Mouse (Mus musculus) thymus, adult 2 months (tissue): Measurements from ENCODE around the gene Psmb3.

Experiments used
- CTCF ChIP-seq: fragments of 200-500 bp; IDR thresholded peaks from 2 replicates; pipeline ENCODE4 v1.5.1; 2012; ENCODE audit warnings: mild to moderate bottlenecking, control low read depth, low read length, moderate library complexity, borderline replicate concordance; ENCODE audit not compliant: control insufficient read depth, poor library complexity, insufficient read depth; ENCODE audit errors: extremely low read depth
- POLR2A ChIP-seq: fragments of 200-500 bp; IDR thresholded peaks from 2 replicates; pipeline ENCODE4 v1.6.1; 2012; ENCODE audit warnings: mild to moderate bottlenecking, low read length, control low read depth, moderate library complexity; ENCODE audit not compliant: control insufficient read depth, poor library complexity, insufficient read depth; ENCODE audit errors: extremely low read depth

DNA sequence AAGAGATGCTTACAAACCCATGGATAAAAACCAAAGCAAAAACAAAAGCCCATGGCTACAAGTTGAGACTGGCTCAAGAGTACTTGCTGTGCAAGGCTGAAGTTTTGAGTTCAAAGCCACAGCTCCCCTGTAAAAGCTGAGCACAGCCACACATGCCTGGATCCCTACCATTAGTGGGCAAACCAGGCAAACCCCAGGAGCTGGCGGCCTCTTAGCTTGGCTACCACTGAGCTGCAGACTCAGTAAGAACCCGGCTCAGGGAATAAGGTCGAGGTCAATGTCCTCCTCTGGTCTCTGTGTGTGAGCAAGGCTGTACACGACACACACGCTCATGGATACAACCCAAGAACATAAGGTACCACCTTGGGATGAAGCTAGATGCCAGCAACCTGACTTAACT lies 45.3 kb downstream of the Psmb3 start:
- TF ChIP-seq POLR2A, result no peak
- no peak for TF ChIP-seq CTCF
